8 mouse cellular contexts compared by ENCODE assay signal in the genomic region with DNA sequence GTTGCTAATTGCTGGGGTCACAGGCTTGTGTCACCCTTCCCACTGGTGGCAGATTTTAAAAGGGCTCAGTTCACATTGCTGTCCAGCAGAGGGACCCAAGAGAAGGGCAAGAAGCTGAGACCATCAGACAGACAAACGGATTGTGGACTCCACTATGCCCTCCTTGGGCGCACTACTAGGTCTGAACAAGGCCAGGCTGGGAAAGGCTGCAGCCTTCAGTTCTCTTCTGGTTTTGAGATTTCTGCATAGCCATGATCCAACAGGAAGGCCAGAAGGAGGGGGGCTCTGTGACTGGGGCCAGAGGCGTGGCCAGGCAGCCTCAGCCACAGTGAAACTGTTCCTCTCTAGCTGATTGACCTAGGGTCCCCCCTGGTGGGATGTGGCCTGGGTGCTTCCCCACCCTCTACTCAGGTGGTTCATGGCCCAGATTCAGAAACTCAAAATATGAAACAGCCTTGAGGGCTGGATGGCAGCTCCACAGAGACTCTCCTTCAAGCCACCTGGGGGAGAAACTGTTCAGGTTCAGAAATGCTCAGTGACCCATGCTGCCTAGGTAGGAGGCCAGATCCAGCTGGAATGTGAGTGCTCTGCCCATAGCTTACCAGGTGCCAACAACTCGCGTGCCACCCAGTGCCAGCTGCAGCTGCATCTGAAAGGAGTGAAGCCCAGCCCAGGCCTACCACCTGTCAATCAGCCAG. TPM values are rescaled to one million over a fixed set of nuclear protein-coding genes. Genes with fewer than 3 reads are reported as not detected.
DNase-seq lines count a peak whose midpoint lies in the region; ATAC-seq and TF ChIP-seq lines count a peak whose summit lies in the region.

No protein-coding gene starts in this region.

- TF ChIP-seq RAD21 in CH12.LX (IDR thresholded peaks at IDR 0.05; ENCODE audit: low read depth, low read length), result peak; percentile 69

- peak; percentile 37 to 74 for DNase-seq in adrenal gland, adult (ENCODE audit: inconsistent age in 2 of 2, low spot score in 1 of 2)
- DNase-seq in adrenal gland, adult 8-10 months, result no peak
- peak; percentile 76 for DNase-seq in CH12.LX (ENCODE audit: extremely low read depth)
- DNase-seq in embryo, embryonic 9.5 days (ENCODE audit: extremely low spot score), result peak; percentile 37
- no peak for DNase-seq in layer of hippocampus, postnatal 25 days (ENCODE audit: extremely low spot score in 1 of 2, low spot score in 1 of 2)
- no peak for DNase-seq in cerebellum, adult 11 months

- in situ Hi-C loops in CH12.LX (cut with MboI; ENCODE audit: low pct_ligation_motif_present, low pct_unique_long_range_greater_than_20kb, low sequenced_read_pairs), result loop anchor here (5.0 kb wide), 1 partner anchor 51 kb away; a partner anchor contains a TSS

- peaks cover 8 to 37% of the 10 kb centered on the region in 2 experiments for H3K4me1 ChIP-seq in CH12.LX (ENCODE audit: control insufficient read depth in 1 of 2, insufficient read depth in 2 of 2)
- peaks cover 30% of the 10 kb centered on the region for H3K4me1 ChIP-seq in liver, embryonic 12.5 days
- H3K4me1 ChIP-seq in stomach, embryonic 16.5 days (ENCODE audit: control insufficient read depth, insufficient read depth, low read length), result no peaks in the 10 kb centered on the region

- H3K4me2 ChIP-seq in CH12.LX (ENCODE audit: insufficient read depth, low read depth, poor library complexity, severe bottlenecking), result peak overlapping the region; percentile 53
- H3K4me2 ChIP-seq in liver, embryonic 12.5 days, result peak overlapping the region; percentile 34
- no peak overlapping the region for H3K4me2 ChIP-seq in stomach, embryonic 16.5 days (ENCODE audit: low read depth, low read length)

- H3K27me3 ChIP-seq in CH12.LX (replicated peaks), result no peaks in the 10 kb centered on the region
- H3K27me3 ChIP-seq in liver, embryonic 12.5 days (replicated peaks), result no peaks in the 10 kb centered on the region
- H3K27me3 ChIP-seq in stomach, embryonic 16.5 days (ENCODE audit: control insufficient read depth, insufficient read depth, low read length), result no peaks in the 10 kb centered on the region

- H3K9ac ChIP-seq in CH12.LX (ENCODE audit: insufficient read depth, low read depth), result no peak overlapping the region
- H3K9ac ChIP-seq in liver, embryonic 12.5 days, result no peak overlapping the region; the same call in 1 of the 2 replicates
- no peak overlapping the region for H3K9ac ChIP-seq in stomach, embryonic 16.5 days (ENCODE audit: low read length)

- H3K9me3 ChIP-seq in CH12.LX (replicated peaks; ENCODE audit: low read length), result peaks cover 2% of the 10 kb centered on the region
- no peaks in the 10 kb centered on the region for H3K9me3 ChIP-seq in liver, embryonic 12.5 days (replicated peaks)
- no peaks in the 10 kb centered on the region for H3K9me3 ChIP-seq in stomach, embryonic 16.5 days (replicated peaks; ENCODE audit: control insufficient read depth, low read length)

- peak overlapping the region in 1 of 3 experiments; percentile 18 for H3K4me3 ChIP-seq in CH12.LX (replicated peaks in 1 of 3; ENCODE audit: low read depth in 2 of 3, low read length in 2 of 3, poor library complexity in 1 of 3)
- no peak overlapping the region for H3K4me3 ChIP-seq in liver, embryonic 12.5 days
- no peak overlapping the region for H3K4me3 ChIP-seq in stomach, embryonic 16.5 days (replicated peaks; ENCODE audit: low read length)

- peaks cover 0 to 2% of the 10 kb centered on the region in 2 experiments for H3K36me3 ChIP-seq in CH12.LX (replicated peaks in 1 of 2; ENCODE audit: control insufficient read depth in 1 of 2, insufficient read depth in 1 of 2, low read length in 1 of 2)
- H3K36me3 ChIP-seq in liver, embryonic 12.5 days, result no peaks in the 10 kb centered on the region
- H3K36me3 ChIP-seq in stomach, embryonic 16.5 days (ENCODE audit: control insufficient read depth, insufficient read depth, low read length), result no peaks in the 10 kb centered on the region

- no peaks in the 10 kb centered on the region for H3K79me2 ChIP-seq in CH12.LX (replicated peaks; ENCODE audit: control insufficient read depth, extremely low read depth, insufficient read depth, poor library complexity, severe bottlenecking)

- TF ChIP-seq POLR2A in CH12.LX (IDR thresholded peaks at IDR 0.05; ENCODE audit: low read depth, low read length), result no peak

- 0 out of 2 replicates have a peak, but pooled peaks have one; percentile 26 for TF ChIP-seq EP300 in CH12.LX (IDR thresholded peaks at IDR 0.05; ENCODE audit: low read length)

- WGBS in liver, embryonic 12.5 days (ENCODE audit: insufficient replicate concordance), result 54% methylated on average over 5 of the region's 5 CpGs
- 54% methylated on average over 5 of the region's 5 CpGs for WGBS in stomach, embryonic 16.5 days

- dilution Hi-C loops in CH12.LX (cut with MboI; ENCODE audit: extremely low pct_ligation_motif_present, extremely low pct_unique_long_range_greater_than_20kb, low sequenced_read_pairs), result no loop called here

- ATAC-seq in liver, embryonic 12.5 days, result peak; percentile 47; the same call in 1 of the 2 replicates
- peak; percentile 40; the same call in 1 of the 2 replicates for ATAC-seq in stomach, embryonic 16.5 days (ENCODE audit: insufficient read depth, low FRiP score)

- H3K27ac ChIP-seq in CH12.LX (ENCODE audit: insufficient read depth, low read depth), result 0 out of 2 replicates have a peak overlapping the region, but pooled peaks have one; percentile 4
- H3K27ac ChIP-seq in liver, embryonic 12.5 days, result no peak overlapping the region
- no peak overlapping the region for H3K27ac ChIP-seq in stomach, embryonic 16.5 days (ENCODE audit: low read length)

- peak; percentile 47 to 79 for TF ChIP-seq CTCF in CH12.LX (conservative IDR thresholded peaks at IDR 0.05 in 1 of 2, IDR thresholded peaks at IDR 0.05 in 1 of 2; ENCODE audit: low read depth in 2 of 2, low read length in 2 of 2)

TF ChIP-seq in CH12.LX, 34 proteins besides CTCF, POLR2A, EP300 and RAD21 (continues in another document):
- TF ChIP-seq NRF1 (IDR thresholded peaks at IDR 0.05; ENCODE audit: low read depth, low read length) (0 out of 2 replicates have a peak, but pooled peaks have one; percentile 15), ELF1 (IDR thresholded peaks at IDR 0.05; ENCODE audit: low read depth, low read length) (no peak), ZMIZ1 (IDR thresholded peaks at IDR 0.05; ENCODE audit: low read depth, low read length) (no peak), ETS1 (conservative IDR thresholded peaks at IDR 0.05; ENCODE audit: low read depth, low read length) (peak; percentile 37; the same call in 1 of the 2 replicates), CHD1 (IDR thresholded peaks at IDR 0.05; ENCODE audit: low read depth, low read length) (no peak), POLR2AphosphoS2 (IDR thresholded peaks at IDR 0.05; ENCODE audit: low read depth, low read length) (no peak), ZNF384 (IDR thresholded peaks at IDR 0.05; ENCODE audit: low read depth, low read length) (no peak), MAZ (IDR thresholded peaks at IDR 0.05; ENCODE audit: low read depth, low read length) (peak; percentile 55; the same call in 1 of the 2 replicates), PAX5 (IDR thresholded peaks at IDR 0.05; ENCODE audit: low read length) (no peak), GABPA (IDR thresholded peaks at IDR 0.05; ENCODE audit: insufficient replicate concordance, low read depth, low read length) (no peak)

RNA-seq across cellular contexts. Expression of a gene that starts 13.7 kb away (rescaled TPM):
- 1 to 10 TPM; 1.7 to 3.6 (median 2.4) TPM for total RNA-seq in adrenal gland, adult 8-10 months (2022)
- 57.0 and 76.4 TPM in 2 replicates for total RNA-seq in CH12.LX (2012; rRNA removed)
- total RNA-seq in CH12.LX (2014; rRNA removed), result 19.3 and 20.5 TPM in 2 replicates
- polyA plus RNA-seq in CH12.LX (2012; ENCODE audit: insufficient read length, low read depth), result 53.0 and 56.4 TPM in 2 replicates
- polyA plus RNA-seq in liver, embryonic 12.5 days (2016; fragmentation: Nextera tagmentation; extraction: Ambion mirVana), result 2.8 and 3.3 TPM in 2 replicates
- 1.1 and 1.3 TPM in 2 replicates for polyA plus RNA-seq in stomach, embryonic 16.5 days (2015; fragmentation: Nextera tagmentation; extraction: Ambion mirVana)
- total RNA-seq in layer of hippocampus, postnatal 25 days (2021), result 10 to 100 TPM in 1 of 2 experiments, 1 to 10 TPM in 1; 7.5 to 11.9 TPM

RNA-seq across cellular contexts. Expression of a gene that starts 31.3 kb away (rescaled TPM):
- total RNA-seq in adrenal gland, adult 8-10 months (2022), result 10 to 100 TPM; 30.2 to 42.5 (median 36.1) TPM
- total RNA-seq in CH12.LX (2012; rRNA removed) (7.8 and 9.8 TPM in 2 replicates), CH12.LX (2014; rRNA removed) (6.5 and 6.6 TPM in 2 replicates)
- polyA plus RNA-seq in CH12.LX (2012; ENCODE audit: insufficient read length, low read depth), result 14.0 and 18.3 TPM in 2 replicates
- 8.5 and 8.7 TPM in 2 replicates for polyA plus RNA-seq in liver, embryonic 12.5 days (2016; fragmentation: Nextera tagmentation; extraction: Ambion mirVana)
- 35.5 and 39.6 TPM in 2 replicates for polyA plus RNA-seq in stomach, embryonic 16.5 days (2015; fragmentation: Nextera tagmentation; extraction: Ambion mirVana)
- 10 to 100 TPM; 32.0 to 34.7 TPM for total RNA-seq in layer of hippocampus, postnatal 25 days (2021)

RNA-seq across cellular contexts. Expression of a gene that starts 37.8 kb away (rescaled TPM):
- total RNA-seq in adrenal gland, adult 8-10 months (2022), result 100 to 1,000 TPM in 2 of 4 experiments, 10 to 100 TPM in 2; 83.2 to 116 (median 99.0) TPM
- total RNA-seq in CH12.LX (2012; rRNA removed), result 191 and 198 TPM in 2 replicates
- 89.5 and 97.9 TPM in 2 replicates for total RNA-seq in CH12.LX (2014; rRNA removed)
- 158 and 212 TPM in 2 replicates for polyA plus RNA-seq in CH12.LX (2012; ENCODE audit: insufficient read length, low read depth)
- polyA plus RNA-seq in liver, embryonic 12.5 days (2016; fragmentation: Nextera tagmentation; extraction: Ambion mirVana), result 115 TPM in 2 replicates
- polyA plus RNA-seq in stomach, embryonic 16.5 days (2015; fragmentation: Nextera tagmentation; extraction: Ambion mirVana), result 111 and 122 TPM in 2 replicates
- total RNA-seq in layer of hippocampus, postnatal 25 days (2021), result 10 to 100 TPM; 40.7 to 43.9 TPM

RNA-seq across cellular contexts. Expression of a gene that starts 38.2 kb away (rescaled TPM):
- total RNA-seq in adrenal gland, adult 8-10 months (2022), result 100 to 1,000 TPM; 197 to 273 (median 224) TPM
- 72.6 and 74.8 TPM in 2 replicates for total RNA-seq in CH12.LX (2012; rRNA removed)
- 77.2 and 83.5 TPM in 2 replicates for total RNA-seq in CH12.LX (2014; rRNA removed)
- polyA plus RNA-seq in CH12.LX (2012; ENCODE audit: insufficient read length, low read depth), result 137 TPM in 2 replicates
- polyA plus RNA-seq in liver, embryonic 12.5 days (2016; fragmentation: Nextera tagmentation; extraction: Ambion mirVana), result 94.2 and 101 TPM in 2 replicates
- 291 and 307 TPM in 2 replicates for polyA plus RNA-seq in stomach, embryonic 16.5 days (2015; fragmentation: Nextera tagmentation; extraction: Ambion mirVana)
- 100 to 1,000 TPM; 384 to 436 TPM for total RNA-seq in layer of hippocampus, postnatal 25 days (2021)

RNA-seq across cellular contexts. Expression of a gene that starts 49.9 kb away (rescaled TPM):
- 10 to 100 TPM; 38.3 to 45.1 (median 44.1) TPM for total RNA-seq in adrenal gland, adult 8-10 months (2022)
- total RNA-seq in CH12.LX (2012; rRNA removed), result 23.5 and 28.7 TPM in 2 replicates
- 13.4 and 13.6 TPM in 2 replicates for total RNA-seq in CH12.LX (2014; rRNA removed)
- 15.6 and 17.7 TPM in 2 replicates for polyA plus RNA-seq in CH12.LX (2012; ENCODE audit: insufficient read length, low read depth)
- polyA plus RNA-seq in liver, embryonic 12.5 days (2016; fragmentation: Nextera tagmentation; extraction: Ambion mirVana), result 6.5 and 6.8 TPM in 2 replicates
- 17.8 and 18.0 TPM in 2 replicates for polyA plus RNA-seq in stomach, embryonic 16.5 days (2015; fragmentation: Nextera tagmentation; extraction: Ambion mirVana)
- total RNA-seq in layer of hippocampus, postnatal 25 days (2021), result 10 to 100 TPM; 56.2 to 57.7 TPM

Comparison
In these comparisons a context has a peak if more than half of its experiments do, and no peak if none do; other contexts are left out.
1. DNase-seq: peak in adrenal gland, adult (2 of 2), CH12.LX (single experiment) and embryo, embryonic 9.5 days (single experiment); none in adrenal gland, adult 8-10 months (single experiment), layer of hippocampus, postnatal 25 days (0 of 2) and cerebellum, adult 11 months (single experiment).